Mouse (Mus musculus) thymus, adult 18-20 months (tissue): Measurements from ENCODE around the gene Gmfb.

Source experiments
- DNase-seq, 2 experiments: peaks; one replicate each; pipeline ENCODE4 v3.0.0; 2022; ENCODE audit warnings: mixed read lengths in 2 of 2

Gene Gmfb

GRCm38 (mm10) chr14:46800684-46801345, 21.2 kb downstream of the Gmfb start:
- DNase-seq = no peak

DNA sequence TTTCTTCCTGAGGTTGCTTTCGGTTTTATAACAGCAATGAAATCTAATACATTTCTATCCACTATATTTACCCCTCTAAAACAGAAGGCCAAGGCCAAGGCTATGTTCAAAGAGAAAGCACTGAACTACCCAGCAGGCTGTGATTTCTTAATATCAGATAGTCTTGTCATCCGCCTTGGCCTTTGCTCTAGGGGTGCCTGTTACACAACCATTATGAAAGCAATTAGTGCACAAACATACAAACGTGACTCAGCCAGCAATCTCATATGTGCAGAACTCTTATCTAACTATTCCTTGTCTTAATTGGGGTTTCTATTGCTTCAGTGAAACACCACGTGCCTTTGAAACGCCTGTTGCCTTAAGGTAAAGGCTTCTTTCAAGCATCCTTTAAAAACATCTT, 27.9 kb downstream of the Gmfb start:
- DNase-seq = no peak

DNA sequence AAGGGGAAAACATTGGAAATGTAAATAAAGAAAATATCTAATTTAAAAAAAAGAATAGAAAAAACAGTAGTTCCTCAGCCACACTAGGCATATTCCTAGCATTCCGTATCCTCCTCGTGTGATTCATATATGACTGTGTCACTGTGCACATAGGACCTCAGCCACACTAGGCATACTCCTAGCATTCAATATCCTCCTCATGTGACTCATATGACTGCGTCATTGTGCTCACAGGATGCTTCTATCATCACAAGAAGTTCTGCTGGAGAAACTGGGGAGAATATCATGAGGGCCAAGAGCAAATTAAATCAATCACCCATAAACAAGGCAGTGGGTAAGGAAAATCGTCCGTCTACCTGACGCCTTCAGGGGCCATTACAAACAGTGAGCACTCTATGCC, 31.3 kb downstream of the Gmfb start:
- no peak for DNase-seq

- no peak for DNase-seq
These were observed 31.7 kb downstream of the Gmfb start for GRCm38 (mm10) chr14:46790303-46790702.

GRCm38 (mm10) chr14:46788505-46788901, 33.5 kb downstream of the Gmfb start:
- no peak for DNase-seq

- peak; percentile 76 for DNase-seq
These were observed 34.1 kb downstream of the Gmfb start, which contains the start of gene Cnih1 for GRCm38 (mm10) chr14:46787787-46788504. TSS of gene Cnih1 (minus strand) at chr14:46788411.

DNA sequence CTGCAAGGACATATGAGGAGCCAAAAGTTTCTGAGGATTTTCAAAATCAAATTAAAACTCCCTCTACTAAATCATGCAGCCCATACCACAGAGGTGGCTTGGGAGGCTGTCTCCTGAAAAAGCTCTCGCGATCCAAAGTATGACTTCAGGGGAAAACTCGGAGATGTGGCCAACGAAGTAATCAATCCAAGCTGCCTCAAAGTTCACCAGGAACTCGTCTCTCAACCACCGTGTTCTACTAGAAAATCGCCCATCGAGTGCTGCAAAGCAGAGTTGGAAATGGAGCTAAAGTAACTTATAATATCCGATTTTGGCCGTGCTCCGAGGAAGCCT, 34.6 kb downstream of the Gmfb start:
- no peak for DNase-seq

DNA sequence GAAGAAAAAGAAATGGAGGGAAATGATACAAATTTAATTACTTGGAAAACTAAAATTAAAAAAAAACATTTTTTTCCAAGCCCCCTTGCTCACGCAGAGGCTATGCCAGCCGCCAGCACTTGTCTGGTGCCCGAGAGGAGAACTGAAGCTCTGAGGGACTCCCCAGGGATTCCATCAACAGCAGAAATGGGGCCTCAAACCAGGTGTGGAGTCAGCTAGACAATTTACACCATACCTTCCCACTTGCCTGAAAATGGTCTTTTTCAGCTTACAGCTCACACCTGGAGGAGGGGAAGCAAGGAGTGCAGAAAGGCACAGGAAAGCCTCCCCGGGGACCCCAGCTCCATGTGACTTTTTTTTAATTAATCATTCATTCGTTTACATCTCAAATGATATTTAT, 36.8 kb downstream of the Gmfb start:
- no peak for DNase-seq

DNA sequence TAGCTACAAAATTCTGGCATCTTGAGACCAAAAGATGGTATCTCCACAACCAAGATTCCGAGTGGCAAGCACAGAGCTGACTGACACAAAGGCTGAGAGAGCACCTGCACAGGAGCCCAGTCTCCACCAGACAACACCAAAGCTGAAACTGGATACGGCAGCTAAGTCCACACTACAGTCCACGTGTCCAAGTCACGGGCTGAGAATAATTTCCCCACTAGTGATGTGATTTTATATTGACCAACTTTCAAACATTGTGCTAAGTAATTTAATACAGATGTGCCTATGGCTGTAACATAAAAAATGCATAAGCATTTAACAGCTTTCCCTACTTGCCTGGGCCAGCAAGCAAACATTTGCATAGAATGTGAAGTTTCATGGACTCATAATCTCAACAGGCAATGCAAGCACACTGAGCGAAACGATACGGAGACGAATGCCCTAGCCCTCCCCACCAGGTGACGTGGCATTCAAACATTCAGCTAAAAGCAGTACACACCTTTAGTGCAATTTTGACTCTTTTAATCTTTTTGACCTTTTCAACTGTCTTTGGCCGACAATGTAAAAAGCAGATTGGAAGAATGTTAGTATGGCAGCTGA, 38.6 kb downstream of the Gmfb start:
- DNase-seq = no peak

GRCm38 (mm10) chr14:46782187-46782828, 39.7 kb downstream of the Gmfb start:
- no peak for DNase-seq

- DNase-seq = no peak
These were observed 41.0 kb downstream of the Gmfb start for GRCm38 (mm10) chr14:46781086-46781485.

DNA sequence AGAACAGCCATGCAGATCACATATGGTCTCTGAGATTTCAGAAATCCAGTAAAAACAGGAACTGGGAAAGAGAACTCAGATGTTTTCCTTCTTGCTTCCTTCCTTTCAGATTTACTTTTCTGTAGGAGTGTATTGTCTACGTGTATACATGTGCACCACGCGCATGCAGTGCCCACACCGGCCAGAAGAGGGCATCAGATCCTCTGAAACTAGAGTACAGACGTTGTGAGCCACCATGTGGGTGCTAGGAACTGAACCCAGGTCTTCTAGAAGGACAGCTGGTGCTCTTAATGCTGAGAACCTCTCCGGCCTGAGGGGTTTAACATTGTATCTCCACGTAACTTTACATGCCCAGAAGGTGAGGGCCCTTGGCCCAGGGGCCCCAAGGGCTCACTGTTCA, 42.8 kb downstream of the Gmfb start:
- no peak for DNase-seq

DNA sequence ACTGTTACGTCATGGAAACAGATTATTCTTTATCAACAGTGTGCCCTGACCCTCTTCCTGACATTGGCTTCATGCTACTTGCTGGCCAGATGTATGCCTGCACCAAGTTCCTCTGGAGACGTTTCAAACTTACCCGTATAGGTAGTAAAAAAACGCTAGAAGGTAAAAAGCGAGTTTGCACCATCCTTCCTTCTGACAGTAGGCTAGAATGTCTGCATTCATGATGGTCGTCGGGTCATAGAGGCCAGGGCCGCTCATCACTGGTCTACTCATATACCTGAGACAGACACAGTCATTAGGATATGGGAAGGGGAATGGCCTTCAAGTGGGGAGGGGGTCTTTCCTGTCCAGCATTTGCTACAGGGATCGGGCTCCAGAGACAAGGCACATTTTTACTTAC, 43.3 kb downstream of the Gmfb start:
- no peak for DNase-seq

- DNase-seq = no peak
These were observed 52.0 kb downstream of the Gmfb start for GRCm38 (mm10) chr14:46770036-46770435.

DNA sequence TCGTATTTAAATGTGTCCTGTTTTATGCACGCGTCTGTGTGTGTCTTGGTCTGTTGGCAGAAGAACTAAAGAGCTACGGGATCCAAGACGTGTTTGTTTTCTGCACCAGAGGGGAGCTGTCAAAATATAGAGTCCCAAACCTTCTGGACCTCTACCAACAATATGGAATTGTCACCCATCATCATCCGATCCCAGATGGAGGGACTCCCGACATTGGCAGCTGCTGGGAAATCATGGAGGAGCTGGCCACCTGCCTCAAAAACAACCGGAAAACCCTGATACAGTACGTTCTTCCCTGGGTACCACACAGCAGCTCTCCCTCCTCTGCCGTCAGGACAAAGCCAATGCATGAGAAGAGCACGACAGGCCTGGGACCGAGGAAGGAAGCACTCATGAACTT, 54.9 kb downstream of the Gmfb start:
- DNase-seq = no peak

DNA sequence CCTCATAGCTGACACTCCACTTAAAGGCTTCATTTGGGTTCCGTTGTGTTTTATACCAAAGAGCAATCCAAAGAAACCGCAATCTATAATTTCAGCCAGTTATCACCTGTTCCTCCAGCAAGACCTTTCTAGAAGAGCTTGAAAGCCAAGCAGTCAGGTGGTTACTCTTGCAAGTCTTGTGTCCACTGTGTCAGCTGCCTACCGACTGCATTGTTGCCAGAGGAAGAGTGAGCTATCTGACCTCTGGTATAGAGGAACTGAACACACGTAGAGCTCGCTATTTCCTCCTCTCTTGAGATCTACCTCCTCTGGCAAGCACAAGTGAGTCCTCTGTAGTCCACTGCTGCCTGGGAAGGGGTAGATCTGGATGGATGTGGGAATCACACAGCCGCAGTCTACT, 60.9 kb downstream of the Gmfb start:
- DNase-seq = no peak

DNA sequence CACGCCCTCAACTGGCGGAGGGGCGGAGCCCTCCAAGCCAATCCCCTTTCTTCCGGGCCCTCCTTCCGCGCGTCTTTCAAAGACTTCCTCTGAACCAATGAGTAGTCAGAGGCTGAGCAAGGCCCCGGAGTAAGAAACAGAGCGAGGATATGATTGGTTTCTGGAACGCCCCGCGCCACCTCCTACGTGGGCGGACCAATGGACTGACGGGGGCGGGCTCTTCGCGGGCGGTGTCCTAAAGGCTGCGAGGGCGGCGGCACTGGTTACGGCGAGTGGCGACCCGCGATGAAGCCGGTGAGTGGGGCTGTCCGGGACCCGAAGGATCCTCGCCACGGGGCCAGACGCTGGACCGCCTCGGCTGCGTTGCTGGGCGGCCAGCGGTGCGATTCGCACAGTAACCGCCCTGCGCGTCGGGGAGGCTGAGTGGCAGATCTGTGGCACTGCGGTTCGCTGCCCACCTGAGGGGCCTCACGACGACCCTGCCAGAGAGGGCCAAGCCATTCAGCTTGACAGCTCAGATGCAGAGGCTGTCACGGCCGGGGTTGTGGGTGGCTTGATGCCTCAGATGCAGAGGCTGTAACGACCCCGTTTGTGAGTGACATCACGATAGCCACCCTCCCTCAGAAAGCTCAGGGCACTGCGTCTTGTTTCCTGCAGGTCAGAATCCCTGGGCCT, 61.5 kb downstream of the Gmfb start, which contains the start of gene Cdkn3:
TSS of gene Cdkn3 (plus strand) at position 187 of the 675 bp plus-strand sequence.
- DNase-seq = peak; percentile 88 to 93

DNA sequence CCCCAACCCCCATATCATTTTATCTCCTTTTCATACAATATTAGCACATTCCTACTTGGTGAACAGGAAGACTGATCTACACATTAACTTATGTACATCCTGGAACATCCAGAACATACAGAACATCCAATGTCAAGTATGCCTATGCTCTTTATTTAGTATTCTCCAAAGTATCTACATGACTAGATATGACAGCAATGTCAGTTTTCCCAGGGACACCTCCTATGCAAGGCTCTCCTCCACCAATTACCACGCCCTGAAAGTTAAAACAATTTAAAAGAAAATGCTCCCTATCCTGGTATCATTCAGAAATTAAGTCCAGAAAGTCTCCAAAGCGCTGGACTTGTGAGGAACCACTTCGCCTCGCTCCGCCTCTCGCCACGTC, 62.1 kb downstream of the Gmfb start:
- no peak for DNase-seq
